Mouse (Mus musculus) cerebellum, postnatal 36 days (tissue): ENCODE results near the gene Zhx3.

Experiments
- DNase-seq, 2 experiments: peaks; one replicate each; pipeline ENCODE4 v3.0.0; 2021 to 2022; ENCODE audit warnings: mixed read lengths in 2 of 2

The Zhx3 gene

GRCm38 (mm10) chr2:160802326-160802725 is 70.5 kb downstream of the Zhx3 start:
- peak in 1 of 2 experiments; percentile 1 for DNase-seq

DNA sequence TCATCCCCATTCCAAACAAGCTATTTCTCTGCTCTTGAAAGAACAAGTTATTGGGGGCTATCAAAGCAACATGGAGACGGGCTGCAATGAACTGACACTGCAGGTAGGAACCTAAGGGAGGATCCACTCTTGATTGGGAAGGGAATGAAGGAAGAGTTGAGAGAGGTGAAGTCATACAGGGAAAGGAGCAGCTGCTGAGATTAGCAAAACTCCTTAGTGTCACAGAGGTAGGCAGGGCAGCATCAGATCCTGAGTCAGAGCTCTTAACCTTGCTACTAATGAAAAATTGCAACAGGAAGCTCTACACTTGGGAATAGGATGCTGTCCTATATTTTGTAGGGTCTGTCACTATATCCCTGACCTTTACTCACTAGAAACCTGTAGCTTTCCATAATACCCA is 71.8 kb downstream of the Zhx3 start:
- peak in 1 of 2 experiments; percentile 1 for DNase-seq

DNA sequence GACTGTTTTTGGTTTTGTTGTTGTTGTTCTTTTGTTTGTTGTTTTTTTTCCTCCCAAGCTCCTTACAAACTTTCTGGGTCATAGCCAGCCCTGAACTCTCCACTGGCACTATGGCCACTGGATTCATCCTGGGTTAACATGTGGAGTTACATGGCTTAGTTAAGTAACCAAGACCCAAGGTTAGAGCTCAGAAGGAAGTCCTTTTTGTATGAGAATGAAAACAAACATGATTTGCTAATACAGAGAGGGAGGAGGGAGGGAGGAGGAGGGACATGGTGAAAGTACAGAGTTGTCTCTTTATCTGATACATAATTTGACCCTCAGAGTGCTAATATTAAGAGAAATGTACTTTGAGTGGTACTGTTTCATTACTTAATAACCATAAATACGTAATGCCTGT is 74.6 kb downstream of the Zhx3 start:
- DNase-seq = no peak

GRCm38 (mm10) chr2:160796973-160797372 is 75.8 kb downstream of the Zhx3 start:
- peak; percentile 71 to 75 for DNase-seq

DNA sequence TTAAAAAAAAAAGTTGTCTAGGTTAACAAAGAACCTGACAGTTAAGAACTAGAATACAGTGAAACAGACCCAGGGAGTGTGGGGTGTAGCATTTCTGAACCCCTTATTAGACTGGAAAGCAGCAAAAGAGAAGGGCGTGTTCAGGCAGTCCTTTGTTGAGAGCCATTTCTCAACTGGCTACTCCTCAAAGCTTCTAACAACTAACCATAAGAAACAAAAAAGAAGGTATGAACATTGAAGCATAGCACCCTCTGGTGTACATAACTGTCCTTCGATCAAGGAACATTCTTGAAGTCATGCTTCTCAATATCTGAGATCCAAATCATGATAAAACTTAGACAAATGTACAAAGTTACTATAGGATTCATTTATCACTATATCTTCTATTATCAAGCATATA is 79.7 kb downstream of the Zhx3 start:
- no peak for DNase-seq

GRCm38 (mm10) chr2:160789741-160790140 is 83.1 kb downstream of the Zhx3 start:
- no peak for DNase-seq

- DNase-seq = no peak
Observed at GRCm38 (mm10) chr2:160789046-160789445, 83.8 kb downstream of the Zhx3 start.

- DNase-seq = no peak
Observed at GRCm38 (mm10) chr2:160786333-160786732, 86.5 kb downstream of the Zhx3 start.

- peak; percentile 42 to 44 for DNase-seq
Observed at GRCm38 (mm10) chr2:160780834-160781219, 92.0 kb downstream of the Zhx3 start.

- no peak for DNase-seq
Observed at GRCm38 (mm10) chr2:160780154-160780833, 92.5 kb downstream of the Zhx3 start.

DNA sequence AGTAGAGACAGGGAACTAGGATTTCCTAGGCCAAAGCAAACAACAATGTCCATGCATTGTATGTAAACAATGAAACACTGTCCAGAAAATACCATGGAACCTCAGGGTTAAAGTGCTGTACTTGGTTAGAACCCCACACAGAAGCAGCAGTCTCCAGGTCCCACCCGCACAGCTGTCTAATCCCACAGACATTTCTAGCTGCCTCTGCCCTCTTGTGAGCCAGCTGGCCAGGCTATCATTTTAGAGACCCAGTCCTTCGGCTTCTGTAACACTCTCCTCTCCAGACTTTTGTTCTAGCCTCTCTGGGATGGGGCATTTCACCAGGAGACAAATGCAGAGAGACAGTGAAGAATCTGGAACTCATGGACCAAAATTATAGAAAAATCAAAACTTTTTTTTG is 94.8 kb downstream of the Zhx3 start:
- DNase-seq = no peak

DNA sequence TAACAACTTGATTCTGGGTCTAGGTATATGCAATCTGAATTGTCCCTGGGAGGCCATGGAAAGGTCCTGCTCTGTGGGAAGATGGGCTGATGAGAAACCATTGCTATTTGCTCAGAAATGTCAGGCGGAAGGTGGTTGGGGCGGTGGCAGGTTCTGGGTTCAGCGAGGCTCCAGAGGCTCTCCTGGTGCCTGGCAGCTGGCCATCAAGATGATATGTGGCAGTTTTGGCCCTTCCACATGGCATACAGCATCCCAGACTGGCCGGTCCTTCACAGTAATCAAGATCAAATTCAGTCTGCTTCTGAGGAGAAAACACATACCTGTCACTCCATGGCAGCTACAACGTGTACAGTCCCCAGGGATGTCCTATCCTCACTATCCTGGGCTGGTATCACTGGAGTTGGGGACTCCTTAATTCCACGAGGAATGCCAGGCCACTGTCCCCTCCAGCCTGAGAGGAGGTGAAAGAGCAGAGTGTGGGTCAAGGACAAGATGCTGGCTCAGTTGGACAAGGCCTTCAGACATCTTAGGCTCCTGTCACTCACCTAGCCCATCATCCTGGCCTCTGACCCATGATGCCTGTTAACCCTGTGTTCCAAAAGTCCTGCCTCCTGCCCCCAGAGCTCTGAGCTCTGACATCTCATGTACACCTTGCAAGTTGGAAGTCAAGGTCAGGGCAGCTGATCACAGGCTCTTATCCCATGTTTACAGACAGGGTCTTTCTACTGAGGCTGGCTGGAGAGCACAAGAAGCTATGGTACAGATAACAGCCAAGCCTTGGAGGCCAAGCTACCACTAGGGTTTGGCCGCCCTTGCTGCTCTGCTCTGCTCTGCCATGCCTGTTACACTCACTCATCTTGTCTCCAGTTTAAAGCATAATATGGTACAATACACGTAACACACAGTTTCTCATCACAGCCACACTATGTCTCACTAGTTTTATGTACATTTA is 101.2 kb downstream of the Zhx3 start:
- peak; percentile 45 to 55 for DNase-seq

DNA sequence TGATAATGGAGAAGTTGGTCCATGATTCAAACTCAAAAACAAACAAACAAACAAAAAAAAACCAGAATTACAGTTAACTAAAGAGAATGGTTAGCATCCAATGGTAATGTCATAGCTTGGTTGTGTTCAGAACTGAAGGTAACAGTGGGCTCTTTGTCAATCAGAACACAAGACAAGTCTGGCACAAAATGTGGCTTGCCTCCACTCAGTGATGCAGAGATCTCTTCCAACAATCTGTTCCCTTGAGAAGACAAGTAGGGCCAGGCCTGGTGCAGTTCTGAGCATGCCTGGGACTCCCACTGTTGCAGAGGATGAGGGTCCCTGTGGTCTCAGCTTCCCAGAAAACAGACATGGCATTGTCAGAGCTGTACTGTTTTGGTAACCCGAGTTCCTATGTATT is 101.9 kb downstream of the Zhx3 start:
- no peak for DNase-seq

GRCm38 (mm10) chr2:160770409-160770808 is 102.4 kb downstream of the Zhx3 start:
- no peak for DNase-seq

DNA sequence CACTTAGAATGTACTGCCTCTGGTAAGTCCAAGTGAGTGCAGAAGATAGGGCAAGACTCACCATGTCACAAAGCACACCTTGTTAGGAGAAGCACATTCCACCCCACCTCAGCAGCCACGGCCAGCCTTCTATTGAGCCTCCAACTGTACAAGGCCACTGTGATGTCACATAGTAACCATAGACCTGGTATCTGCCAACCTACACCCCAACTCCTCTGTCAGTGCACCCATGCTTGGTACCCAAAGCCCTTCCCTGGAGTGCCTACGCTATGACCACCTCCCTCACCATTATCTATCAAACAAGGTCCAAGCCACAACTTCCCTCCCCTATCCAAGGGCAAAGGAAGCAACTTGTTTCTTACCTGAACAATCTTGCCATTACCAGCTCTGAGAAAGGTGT is 103.8 kb downstream of the Zhx3 start:
- DNase-seq = peak in 1 of 2 experiments; percentile 1

- peak in 1 of 2 experiments; percentile 2 for DNase-seq
Observed at GRCm38 (mm10) chr2:160768097-160768695, 104.6 kb downstream of the Zhx3 start.

DNA sequence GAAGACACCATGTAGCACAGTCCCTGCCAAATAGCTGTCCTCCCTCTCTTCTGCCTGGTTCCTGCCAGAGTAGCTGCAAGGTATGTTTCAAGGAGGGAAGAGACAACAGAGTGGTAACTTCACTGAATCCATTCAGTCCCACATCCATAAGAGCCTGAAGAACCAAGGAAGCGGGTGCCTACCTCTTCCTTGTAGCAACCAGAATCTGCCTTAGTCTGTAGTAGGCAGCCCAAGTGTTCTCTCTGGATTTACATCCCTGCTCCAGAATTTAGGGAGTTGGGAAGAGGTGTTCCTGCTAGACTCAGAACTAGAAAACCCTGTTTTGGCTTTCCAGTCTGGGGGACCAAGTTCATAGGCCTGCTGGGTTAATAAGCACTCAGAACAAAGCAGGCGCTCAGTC is 105.6 kb downstream of the Zhx3 start:
- DNase-seq = no peak

- peak; percentile 39 to 45 for DNase-seq
Observed at GRCm38 (mm10) chr2:160766371-160766771, 106.4 kb downstream of the Zhx3 start.

DNA sequence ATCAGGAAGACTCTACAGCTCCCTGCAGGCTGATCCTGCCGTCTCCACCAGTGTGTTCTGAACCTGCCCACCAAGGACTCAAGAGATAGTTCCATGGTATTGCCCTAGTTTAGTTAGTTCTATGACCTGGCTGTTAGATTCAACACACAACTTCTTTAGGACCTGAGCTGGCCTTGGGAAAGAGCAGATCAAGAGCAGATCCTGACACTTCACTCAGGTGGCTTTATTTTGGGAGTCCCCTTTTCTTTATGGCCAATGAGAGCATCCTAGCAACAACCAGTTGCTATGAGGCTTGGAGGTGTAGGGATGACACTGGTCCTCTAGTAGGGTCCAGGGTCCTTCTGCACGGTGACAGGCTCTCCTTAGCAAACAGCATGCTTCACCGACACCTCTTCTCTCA is 107.7 kb downstream of the Zhx3 start:
- DNase-seq = no peak

DNA sequence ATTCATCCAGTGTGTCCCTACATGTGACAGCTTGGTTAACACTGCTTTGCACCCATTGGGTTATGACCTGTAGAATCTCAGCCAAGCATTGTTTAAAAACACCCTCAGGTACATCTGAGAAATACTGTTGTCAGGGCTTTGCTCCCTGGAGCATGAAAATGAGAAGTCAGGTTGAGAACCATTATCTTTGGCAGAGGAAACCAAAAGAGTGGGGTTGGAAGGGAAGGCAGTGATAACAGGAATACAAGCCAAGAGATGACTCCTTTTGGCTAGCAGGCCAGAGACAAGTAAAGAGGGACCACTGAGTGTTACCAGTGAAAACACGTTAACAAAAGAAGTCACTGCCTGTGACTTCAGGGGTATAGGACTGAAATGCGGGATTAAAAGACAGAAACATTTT is 108.4 kb downstream of the Zhx3 start:
- no peak for DNase-seq

DNA sequence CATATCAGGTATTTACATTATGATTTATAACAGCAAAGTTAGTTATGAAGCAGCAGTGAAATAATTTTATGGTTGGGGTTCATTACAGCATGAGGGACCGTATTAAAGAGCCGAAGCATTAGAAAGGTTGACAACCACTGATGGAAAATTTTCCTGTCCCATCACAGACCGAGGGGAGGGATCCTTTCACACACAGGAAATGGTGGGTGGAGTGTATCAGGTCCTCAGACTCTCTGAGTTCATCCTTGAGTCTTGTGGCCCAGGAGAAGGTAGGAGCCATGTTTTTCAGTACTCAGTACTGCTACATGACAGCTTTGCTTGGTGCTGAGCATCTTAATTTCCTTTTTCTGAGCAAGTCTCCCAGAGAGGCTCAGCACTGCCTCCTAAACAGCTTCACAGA is 109.0 kb downstream of the Zhx3 start:
- DNase-seq = no peak

DNA sequence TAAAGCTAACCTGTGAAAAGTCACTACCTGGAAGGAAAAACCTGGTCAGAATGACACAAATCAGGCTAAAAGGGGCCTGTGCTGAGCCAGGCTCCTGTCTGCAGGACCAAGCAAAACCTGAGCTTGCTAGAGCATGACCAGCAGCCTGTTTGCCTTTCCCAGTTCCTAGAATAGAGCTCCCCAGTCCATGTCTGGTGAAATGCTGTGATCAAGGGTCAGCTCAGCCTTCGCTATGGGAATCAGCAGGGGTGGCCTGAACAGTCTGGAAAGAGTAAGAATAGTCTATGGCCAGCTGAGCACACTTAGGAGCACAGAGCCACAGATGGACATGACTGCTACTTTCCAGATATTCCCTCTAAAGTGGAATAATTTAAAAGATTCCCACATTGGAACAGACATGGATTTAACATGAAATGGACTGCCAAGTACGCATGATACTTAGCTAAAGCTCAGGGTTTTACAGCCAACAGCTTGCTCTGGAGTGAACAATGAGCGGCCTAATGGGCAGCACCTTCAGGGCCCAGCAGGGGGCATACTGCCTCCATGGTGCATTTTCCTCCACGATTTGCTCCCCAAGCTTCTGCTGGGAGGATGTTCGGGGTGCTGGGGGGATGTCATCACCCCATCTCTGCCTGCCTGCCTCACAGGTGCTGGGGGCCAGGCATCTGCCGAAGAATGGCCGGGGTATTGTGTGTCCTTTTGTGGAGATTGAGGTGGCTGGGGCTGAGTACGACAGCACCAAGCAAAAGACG is 112.2 kb downstream of the Zhx3 start:
- peak; percentile 39 to 41 for DNase-seq
